Mouse (Mus musculus): ENCODE results near the gene Kdsr.

GRCm38 (mm10) chr1:106750656-106751055, 8.9 kb downstream of the Kdsr start:
- TF ChIP-seq USF1 (IDR thresholded peaks at IDR 0.05; ENCODE audit: low read depth) = no peak
- no peak for TF ChIP-seq MYOG (IDR thresholded peaks at IDR 0.05; ENCODE audit: control insufficient read depth, extremely low read depth, insufficient read length)
- TF ChIP-seq CTCF (IDR thresholded peaks at IDR 0.05; ENCODE audit: control insufficient read depth, insufficient read depth, insufficient read length) = no peak
